Mouse (Mus musculus): ENCODE measurements at regions not wholly inside any gene's neighbourhood (a gene's known extent, or its start where the extent isn't known, plus 50 kb on each side); places are given as distances from the start of the nearest gene placed in this dataset.

DNA sequence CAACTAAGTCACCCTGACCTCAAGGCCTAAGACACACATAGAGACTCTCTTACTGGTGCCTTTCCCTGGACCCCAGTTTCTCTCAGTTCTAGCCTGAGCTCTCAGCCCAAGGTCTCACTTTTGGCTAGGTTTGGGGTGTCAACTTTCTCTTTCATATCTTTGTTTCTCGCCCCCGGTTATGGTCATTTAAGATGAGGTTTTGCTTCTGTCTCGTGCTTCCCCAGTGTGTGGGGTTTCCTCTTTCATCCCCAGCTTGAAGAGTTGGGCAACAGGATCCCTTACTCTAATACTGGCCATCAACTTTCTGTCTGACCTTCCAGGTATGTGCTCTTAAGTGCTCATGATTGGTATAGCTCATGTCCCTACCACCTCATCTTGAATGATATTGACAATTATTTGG lies 67.5 kb downstream of the Lmo4 start:
- DNase-seq (ENCODE audit: low read depth), result no peak

DNA sequence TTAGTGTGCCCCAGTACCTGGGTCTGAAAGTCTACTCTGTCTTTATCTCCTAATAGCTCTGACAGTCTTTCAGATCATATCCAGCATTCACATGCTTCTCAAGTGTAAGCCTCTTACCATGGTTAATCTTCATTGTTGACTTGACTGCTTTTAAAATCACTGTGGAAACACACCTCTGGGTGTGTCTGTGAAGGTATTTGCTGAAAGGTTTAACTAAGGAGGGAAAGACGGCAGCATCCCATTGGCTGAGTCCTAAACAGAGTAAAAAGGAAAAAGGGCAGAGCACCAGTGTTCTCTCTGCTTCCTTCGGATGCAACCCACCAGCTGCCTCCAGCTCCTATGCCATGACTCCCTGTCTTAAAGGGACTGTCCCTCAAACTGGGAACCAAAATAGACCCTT lies 68.6 kb downstream of the Lmo4 start:
- no peak for DNase-seq (ENCODE audit: low read depth)

DNA sequence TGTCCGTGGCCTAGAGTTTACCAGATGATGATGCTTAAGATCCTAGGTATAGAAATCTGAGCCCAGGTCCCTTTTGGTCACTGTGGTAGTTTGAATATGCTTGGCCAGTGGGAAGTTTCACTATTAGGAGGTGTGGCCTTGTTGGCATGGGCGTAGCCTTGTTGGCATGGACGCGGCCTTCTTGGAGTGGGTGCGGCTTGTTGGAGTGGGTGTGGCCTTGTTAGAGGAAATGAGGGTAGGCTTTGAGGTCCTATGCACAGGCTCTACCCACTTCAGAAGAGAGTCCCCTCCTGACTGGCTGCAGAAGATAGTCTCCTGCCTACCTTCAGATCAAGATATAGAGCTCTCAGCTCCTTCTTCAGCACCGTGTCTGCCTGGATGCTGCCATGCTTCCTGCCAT lies 69.4 kb downstream of the Lmo4 start:
- DNase-seq (ENCODE audit: low read depth), result no peak

DNA sequence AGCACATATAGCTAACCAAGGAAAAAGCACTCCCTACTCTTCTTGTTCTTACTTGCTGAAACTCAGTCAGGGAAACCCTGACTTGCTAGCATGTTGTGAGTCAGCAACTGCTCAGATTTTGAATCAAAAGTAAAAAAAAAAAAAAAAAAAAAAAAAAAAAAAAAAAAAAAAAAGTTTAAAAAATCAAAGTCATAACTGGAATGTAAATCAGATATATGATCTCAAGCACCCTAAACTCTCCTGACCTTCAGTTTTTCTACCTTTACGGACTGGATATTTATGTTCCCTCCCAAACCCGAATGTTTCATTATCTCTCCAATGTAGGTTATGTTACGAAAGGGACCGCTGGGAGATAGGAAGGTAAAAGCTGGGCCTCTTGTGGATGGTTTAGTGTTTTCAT lies 77.0 kb downstream of the Lmo4 start:
- no peak for DNase-seq (ENCODE audit: low read depth)

DNA sequence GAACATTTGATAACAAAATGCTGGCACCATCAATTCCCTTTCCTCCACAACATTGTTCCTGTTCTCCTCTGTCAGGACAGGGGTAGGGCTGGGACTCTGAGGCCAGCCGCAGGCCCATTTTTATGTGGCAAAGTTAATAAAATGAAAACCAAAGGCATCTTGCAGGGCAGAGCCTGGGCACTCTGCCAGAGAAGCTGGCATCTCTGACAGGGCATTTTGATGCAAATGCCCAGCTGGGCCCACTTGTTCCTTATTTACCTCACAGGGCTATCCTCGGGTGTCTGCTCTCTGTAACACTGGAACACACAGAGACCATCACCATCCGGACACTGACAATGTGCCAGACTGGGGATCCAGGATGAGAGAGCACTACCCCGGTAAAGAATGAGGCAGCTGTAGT lies 80.7 kb downstream of the Lmo4 start:
- no peak for DNase-seq (ENCODE audit: low read depth)

DNA sequence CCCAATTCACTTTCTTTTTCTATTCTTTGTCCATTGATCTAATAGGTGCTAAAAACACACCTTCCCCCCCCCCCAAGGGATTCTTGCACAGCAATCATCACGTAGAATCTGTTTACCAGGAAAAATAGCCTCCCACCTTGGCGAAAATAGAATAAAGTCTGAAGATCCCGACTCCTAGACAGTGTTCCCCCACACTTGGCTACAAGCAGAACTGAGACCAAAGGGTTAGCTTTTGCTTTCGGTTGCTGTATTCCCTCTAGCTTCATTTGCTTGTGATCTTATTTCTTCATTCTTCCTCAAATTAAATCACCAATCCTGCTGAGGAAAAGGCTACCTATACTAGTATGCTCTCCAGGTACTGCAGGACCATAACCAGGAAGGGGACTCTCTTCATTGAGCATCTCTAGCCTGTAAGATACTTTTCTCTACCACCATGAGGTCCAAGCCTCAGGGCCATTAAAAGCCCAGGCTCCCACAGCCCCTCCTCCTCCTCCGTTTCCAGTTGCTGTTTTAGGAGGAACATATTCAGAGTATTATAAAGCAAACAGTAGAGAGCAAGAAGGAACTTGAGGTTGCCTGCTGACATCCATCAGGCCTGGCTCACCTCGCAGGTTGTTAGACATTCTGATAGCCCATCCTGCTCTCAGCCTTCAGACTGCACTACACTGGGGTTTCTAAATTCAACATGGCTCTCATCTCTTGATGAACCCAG lies 81.5 kb downstream of the Lmo4 start:
- no peak for DNase-seq (ENCODE audit: low read depth)

DNA sequence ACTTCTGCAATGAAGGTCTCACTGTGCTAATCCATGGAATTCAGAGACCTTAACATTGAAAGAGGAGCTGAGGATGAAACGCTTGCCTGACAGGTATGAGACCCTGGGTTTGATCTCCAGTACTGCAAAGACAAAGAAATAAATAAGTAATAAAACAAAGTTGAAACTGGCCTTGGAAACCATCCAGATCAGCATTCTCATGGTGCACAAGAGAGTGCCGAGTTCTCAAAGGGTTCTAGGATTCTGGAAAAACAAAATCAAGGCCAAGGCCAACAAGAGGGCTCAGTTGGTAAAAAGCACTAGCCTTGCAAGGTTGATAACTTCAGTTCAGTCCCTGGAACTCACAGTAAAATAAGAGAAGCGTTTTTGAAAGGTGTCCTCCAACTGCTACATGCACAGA lies 85.9 kb downstream of the Lmo4 start:
- DNase-seq (ENCODE audit: low read depth), result no peak

DNA sequence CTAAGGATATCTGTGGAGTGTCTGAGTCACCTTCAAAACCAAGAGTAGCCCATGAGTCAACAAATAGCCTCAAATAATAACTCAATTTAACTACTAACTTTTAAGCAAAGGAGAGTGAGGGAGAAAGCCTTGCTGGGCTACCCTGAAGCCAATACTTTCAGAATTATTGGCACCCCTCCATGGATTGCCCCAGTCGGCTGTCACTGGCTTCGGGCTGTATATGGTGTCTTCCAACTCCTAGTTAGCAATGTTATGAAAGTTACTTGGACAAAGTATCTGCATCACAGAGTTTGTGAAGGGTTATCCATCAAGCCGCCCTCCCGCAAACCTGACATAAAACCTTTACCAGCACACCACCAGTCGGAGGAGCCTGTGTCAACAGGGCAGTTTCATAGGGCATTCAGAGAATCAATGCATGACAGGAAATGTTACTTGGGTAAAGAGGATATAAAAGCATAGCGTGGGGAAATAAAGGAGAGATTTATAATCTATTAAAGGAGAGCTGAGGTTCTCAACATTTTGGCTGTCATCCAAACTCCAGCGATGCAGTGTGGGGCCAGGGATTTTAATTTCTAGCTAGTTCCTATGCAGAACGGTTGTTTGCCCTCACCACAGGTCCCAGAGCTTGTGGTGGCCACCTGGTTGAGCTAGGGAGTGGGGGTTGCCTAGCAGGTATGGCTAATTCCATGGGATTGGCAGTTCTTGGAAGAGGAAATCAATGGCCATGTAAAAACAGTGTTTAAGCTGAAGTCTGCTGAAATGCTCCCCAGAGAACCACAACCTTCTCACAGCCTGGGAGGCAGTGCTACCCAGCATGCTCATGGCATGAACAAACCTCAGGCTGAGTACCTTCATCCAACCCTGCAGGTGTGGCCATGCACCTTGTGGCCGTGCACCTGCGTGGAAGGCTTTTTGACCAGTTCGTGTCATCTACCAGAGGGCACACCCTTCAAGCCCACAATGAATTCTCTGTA lies 91.1 kb downstream of the Lmo4 start:
- DNase-seq (ENCODE audit: low read depth), result peak; percentile 43

DNA sequence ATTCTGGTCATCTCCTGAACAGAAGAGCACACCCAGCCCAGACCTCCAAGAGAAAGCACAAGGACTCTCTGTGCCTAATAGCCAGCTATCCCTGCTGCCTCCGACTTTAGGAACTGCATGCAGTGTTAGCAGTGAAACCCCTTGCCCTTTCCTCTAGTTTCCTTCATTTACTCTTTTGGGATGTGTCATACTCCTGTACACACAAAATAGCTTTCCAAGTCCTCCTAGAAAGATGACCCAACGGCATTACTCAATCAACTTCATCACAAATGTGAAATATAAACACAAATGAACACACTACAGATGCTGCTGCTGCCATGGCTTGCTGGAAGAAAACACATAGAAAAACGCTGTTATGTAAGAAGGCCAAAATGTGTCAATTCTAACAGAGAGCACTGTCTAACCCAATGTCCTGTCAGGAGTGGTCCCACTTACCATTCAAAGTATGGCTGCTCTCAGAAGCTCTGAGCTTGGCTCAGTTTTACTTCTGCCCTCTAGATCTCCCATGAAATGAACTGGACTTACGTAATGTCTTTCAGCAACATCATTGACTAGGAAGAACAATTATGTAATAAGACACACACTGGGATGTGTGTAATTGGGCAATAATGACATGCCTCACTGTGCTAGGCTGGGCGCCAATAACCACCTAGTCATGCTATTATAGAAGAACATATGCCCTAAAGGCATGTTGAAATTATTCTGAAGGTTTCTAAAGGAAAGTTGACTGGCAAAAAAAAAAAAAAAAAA lies 94.5 kb downstream of the Lmo4 start:
- DNase-seq (ENCODE audit: low read depth), result peak; percentile 86

DNA sequence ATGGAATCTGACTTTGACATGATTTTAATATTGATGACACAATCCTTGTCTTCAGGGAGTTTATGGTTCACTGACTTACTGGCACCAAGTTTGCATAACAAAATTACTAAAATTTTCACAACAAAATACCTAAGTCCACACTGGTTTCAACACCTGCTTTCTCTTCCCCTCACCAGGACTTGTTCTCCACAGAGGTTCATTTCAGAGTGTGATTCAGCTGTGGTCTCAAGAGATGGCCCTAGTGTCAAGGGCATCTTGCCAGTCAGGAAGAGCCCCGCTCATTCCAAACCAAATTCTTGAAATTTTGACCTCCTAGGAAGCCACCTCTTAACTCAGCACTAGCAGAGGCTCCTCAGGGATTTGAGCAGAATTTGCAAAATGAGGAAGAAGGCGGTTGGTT lies 95.3 kb downstream of the Lmo4 start:
- no peak for DNase-seq (ENCODE audit: low read depth)

DNA sequence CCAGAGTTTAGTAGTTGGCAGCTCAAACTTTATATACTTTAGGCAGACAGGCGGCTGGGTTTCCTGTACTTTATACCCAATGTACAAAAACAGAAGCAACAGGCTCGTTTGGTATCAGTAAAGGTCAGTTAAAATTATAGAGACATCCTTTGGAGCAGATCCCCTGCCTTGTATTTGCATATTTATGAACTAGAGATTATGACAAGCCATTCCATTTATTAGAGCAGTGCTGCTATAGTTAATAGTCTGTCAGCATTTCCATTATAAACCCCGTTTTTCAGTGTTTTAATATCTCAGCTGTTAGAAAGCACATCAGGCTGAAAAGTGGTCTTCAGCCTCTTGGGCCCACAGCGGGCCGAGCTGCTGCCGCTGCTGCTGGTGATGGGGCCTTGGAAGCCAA lies 96.7 kb downstream of the Lmo4 start:
- no peak for DNase-seq (ENCODE audit: low read depth)

DNA sequence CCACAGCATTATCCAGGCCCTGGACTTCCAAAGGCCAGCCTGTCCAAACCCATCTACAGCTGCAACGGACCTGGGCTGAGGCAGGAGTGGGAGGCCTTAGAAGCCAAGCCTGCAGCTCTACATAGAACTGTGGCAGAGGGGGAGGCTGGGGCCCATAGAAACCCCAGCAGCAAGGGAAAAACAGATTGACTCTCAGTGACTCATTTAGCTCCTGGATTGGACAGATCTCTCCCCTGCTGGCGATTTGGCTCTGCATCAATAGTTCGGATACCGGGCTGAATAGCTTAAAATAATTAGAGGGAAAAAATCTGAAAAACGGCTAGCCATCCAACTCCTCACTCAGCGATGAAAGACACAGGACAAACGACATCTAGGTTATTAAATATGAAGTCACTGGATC lies 97.4 kb downstream of the Lmo4 start:
- peak; percentile 65 for DNase-seq (ENCODE audit: low read depth)

DNA sequence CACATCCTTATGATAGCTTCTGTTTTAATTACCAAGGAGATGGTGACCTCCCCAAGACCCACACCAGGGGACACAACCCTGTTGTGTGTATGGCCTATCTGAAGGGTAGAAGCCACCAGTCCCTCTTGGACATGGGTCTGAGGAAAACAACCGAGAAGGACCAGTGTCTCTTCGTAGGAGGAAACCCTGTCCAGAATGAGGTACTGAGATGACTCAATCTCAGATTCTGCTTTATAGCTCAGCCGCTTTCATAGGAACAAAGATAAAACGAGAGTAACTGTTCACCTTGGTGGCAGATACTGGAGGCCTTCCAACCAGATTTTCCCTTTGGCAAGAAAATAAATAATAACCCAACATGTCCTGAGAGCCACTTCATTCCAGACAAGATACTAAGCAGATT lies 100.7 kb downstream of the Lmo4 start:
- no peak for DNase-seq (ENCODE audit: low read depth)

DNA sequence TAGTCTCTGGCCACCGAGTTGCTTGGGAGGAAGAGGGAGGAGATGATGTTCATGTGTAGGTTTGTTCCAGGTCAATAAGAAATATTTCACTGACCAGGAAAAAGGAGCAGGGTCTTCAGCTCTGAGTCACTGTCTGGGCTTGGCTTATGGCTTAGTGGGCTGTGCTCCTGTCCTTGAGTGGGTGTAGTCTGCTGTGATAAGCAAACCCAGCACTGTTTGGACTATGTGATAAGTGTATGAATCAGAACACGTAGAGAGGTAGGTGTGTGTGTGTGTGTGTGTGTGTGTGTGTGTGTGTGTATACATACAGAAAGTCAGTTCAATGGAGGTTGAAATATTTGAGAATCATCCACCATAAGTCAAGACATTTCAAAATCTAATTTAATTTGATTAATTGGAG lies 105.6 kb downstream of the Lmo4 start:
- DNase-seq (ENCODE audit: low read depth), result no peak

DNA sequence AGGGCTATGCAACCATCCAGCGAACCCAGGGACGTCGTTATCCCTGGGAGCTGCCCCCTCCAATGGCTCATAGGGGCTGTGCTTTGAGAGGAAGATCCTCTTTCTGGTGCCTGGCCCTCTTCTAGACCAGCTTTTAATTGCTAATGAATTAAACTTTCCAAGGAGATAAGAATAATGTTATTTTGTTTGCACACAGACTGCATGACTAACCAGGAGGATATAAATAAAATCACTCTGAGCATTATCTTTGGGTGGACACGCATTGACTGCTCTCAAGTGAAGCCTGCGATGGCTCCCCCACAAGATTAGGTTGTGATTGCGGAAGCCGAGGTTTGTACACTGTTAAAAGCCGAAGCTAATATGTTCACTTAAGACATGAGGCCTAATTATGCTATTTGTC lies 106.3 kb downstream of the Lmo4 start:
- DNase-seq (ENCODE audit: low read depth), result no peak

DNA sequence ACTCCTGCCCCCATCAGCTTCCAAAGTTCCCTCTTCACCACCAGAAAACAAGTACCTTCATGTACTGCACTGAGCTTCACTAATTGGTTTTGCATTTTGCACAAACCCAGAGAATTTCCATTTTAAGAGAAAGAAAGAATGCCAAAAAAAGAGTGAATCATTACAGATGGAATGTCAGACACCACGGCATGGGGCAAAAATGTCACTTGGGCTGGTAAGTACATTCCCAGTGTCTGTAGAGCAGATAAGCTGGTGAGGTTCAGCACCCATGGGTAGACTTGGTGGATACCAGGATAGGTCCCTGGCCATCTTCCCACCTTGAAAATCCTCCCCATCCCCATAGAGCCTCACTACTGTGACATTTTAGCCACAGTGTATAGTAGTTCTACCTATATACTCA lies 113.8 kb downstream of the Lmo4 start:
- DNase-seq (ENCODE audit: low read depth), result peak; percentile 51

DNA sequence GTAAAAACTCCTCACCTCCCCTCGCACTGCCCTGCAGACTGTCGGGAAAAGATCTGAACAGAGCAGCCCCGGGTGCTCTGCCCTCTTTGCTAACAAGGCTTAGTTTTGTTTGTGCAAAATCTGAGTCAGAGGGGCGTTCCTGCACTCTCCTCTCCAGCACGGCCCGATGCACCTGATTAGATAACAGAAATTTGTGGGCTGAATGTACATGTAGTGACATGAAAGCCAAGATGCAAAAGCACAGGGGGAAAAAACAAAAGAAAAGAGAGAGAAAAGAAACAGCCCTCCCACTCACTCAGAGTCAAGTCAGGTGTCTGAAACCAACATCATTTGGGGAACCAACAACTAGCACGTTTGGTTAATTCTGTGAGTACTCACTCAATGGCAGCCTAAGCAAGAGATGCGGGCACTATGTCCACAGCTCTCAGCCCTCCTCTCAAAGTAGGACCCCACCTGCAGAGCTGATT lies 115.2 kb downstream of the Lmo4 start:
- DNase-seq (ENCODE audit: low read depth), result peak; percentile 15

DNA sequence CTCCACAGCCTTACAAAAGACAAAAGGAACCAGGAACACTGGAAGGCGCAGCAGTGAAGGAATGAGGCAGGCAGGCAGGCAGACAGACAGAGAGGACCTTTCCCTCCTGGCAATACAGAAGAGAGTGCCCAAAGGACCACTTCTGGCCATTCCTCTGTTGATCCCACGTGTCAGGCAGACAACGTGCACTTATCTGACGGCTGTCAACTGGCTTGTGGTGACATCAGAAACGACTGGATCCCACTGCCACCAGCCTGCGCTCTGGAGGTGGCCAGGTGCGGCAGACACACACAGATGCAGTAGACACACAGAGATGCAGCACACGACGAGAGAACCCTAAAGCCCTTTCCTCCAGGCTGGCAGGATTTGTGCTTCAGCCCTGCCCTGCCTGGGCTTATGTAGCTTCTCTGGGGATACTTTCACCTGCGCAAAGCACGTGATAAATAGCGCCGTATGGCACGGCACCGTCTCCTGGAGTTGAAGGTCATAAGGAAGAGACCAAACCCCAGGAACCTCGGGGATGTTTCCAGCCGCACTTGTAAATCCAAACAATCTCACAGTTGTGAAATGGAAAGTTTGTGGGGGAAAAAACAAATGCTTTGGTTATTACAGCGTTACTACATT lies 116.6 kb downstream of the Lmo4 start:
- DNase-seq (ENCODE audit: low read depth), result no peak

DNA sequence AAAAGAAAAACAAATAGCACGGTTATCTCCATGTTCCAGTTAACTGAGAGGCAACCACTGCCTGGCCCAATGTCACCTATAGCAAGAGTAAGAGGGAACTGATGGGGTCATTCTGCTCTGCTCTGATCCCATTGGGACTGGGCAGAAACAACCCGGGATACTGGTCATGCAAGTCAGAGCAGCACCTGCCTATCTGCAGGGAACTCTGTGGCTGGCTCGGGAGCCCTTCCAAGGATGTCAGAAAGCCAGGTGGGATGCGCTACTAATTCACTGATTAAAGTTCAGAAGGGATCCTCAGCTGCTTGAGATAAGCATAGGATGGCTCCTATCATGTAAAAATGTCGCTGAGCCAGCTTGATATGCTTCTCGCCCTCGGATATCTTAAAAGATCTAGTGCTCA lies 117.2 kb downstream of the Lmo4 start:
- DNase-seq (ENCODE audit: low read depth), result no peak

DNA sequence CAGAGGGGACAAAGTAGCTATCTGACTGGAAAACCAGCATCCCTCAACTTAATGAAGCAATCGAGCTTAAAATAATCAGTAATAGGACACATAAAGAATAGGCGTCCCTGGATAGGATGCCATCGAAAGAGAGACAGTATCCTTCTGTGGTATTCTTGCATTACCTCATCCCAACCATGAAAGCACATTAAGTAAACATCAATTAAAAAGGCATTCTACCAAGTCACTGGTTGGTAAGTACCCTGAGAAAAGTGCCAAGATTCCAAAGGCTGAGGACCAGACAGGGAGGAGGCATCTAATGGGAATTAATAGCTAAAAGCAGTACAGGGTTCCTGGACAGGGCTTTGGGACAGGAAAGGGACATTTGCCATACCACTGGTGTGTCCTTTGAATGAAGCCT lies 118.8 kb downstream of the Lmo4 start:
- DNase-seq (ENCODE audit: low read depth), result no peak

DNA sequence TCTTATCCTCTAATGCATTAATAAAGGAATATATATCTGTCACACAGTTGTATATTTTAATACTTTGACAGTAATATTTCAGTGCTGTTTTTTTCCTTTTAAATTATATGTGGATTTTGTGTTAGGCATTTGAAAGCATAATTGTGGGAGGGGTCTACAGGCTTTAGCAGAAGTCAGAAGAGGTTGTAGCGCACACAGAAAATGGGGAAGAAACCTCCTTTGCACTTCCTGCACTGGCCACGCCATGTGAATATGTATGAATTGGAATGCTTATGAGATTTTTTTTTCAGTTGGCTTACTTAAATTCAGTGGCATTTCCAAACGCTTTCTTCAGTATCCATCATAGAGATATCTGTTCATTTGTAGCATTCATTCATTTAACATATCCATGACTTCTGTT lies 125.1 kb downstream of the Lmo4 start:
- no peak for DNase-seq (ENCODE audit: low read depth)
